8 mouse cellular contexts compared by ENCODE assay signal in genomic region chr5:135702682-135703192, GRCm38 (mm10). TPM values are rescaled to one million over a fixed set of nuclear protein-coding genes. Genes with fewer than 3 reads are reported as not detected.
DNase-seq lines count a peak whose midpoint lies in the region; ATAC-seq and TF ChIP-seq lines count a peak whose summit lies in the region.

No protein-coding gene starts in this region.

- H3K27ac ChIP-seq in hindbrain, postnatal 0 days: no peak overlapping the region
- no peak overlapping the region for H3K27ac ChIP-seq in cerebellum, adult 2 months (ENCODE audit: insufficient read depth, low read length)

- ATAC-seq in hindbrain, postnatal 0 days: no peak

- no peak overlapping the region for H3K4me3 ChIP-seq in hindbrain, postnatal 0 days (ENCODE audit: low read length)
- H3K4me3 ChIP-seq in cerebellum, adult 2 months (replicated peaks; ENCODE audit: insufficient read depth, low read depth, low read length): no peak overlapping the region

- peak; percentile 55 for DNase-seq in B cell, adult 2 months
- DNase-seq in NIH3T3 (ENCODE audit: low read depth): peak; percentile 92
- peak; percentile 67 for DNase-seq in heart, adult 8-10 months (ENCODE audit: low spot score)
- peak; percentile 67 to 72 for DNase-seq in left cerebral cortex, postnatal 36 days (ENCODE audit: low spot score in 2 of 2)
- peak; percentile 95 for DNase-seq in naive thymus-derived CD4-positive, alpha-beta T cell, adult 2 months (ENCODE audit: low read depth)
- DNase-seq in hindbrain, postnatal 0 days (ENCODE audit: low spot score): no peak
- DNase-seq in cerebellum, adult 2 months: no peak
- DNase-seq in urinary bladder, postnatal 4 days (ENCODE audit: low spot score in 2 of 2): no peak

- H3K9ac ChIP-seq in hindbrain, postnatal 0 days (replicated peaks; ENCODE audit: low read length): no peak overlapping the region

- no peaks in the 10 kb centered on the region for H3K27me3 ChIP-seq in hindbrain, postnatal 0 days (ENCODE audit: insufficient read depth, low read length)
- no peaks in the 10 kb centered on the region for H3K27me3 ChIP-seq in cerebellum, adult 2 months (ENCODE audit: control insufficient read depth, insufficient read depth, low read length)

- WGBS in hindbrain, postnatal 0 days: 66% methylated on average over 15 of the region's 15 CpGs
- WGBS in cerebellum, adult 2 months: 75% methylated on average over 15 of the region's 15 CpGs

- TF ChIP-seq POLR2A in cerebellum, adult 2 months (IDR thresholded peaks at IDR 0.05; ENCODE audit: borderline replicate concordance, insufficient read depth, low read length): no peak

- H3K4me2 ChIP-seq in hindbrain, postnatal 0 days (ENCODE audit: low read depth, low read length): no peak overlapping the region

- H3K4me1 ChIP-seq in hindbrain, postnatal 0 days (ENCODE audit: insufficient read depth, low read length): no peaks in the 10 kb centered on the region
- H3K4me1 ChIP-seq in cerebellum, adult 2 months (ENCODE audit: control insufficient read depth, insufficient read depth, low read length): peaks cover 1% of the 10 kb centered on the region

- H3K9me3 ChIP-seq in hindbrain, postnatal 0 days (ENCODE audit: low read length): no peaks in the 10 kb centered on the region

- no peaks in the 10 kb centered on the region; the same call in 1 of the 2 replicates for H3K36me3 ChIP-seq in hindbrain, postnatal 0 days (ENCODE audit: insufficient read depth, low read length)

- intact Hi-C loops in left cerebral cortex, postnatal 36 days (cut with DNase I): no loop called here

- no peak for TF ChIP-seq CTCF in hindbrain, postnatal 0 days (IDR thresholded peaks at IDR 0.05; ENCODE audit: low read depth)
- TF ChIP-seq CTCF in cerebellum, adult 2 months (IDR thresholded peaks at IDR 0.05; ENCODE audit: borderline replicate concordance, insufficient read depth, low read depth, low read length): no peak

RNA-seq across cellular contexts. Expression of gene Por, which starts 32.9 kb away (rescaled TPM):
- 10 to 100 TPM; 71.5 to 84.8 (median 75.1) TPM for total RNA-seq in heart, adult 8-10 months (2022)
- 10 to 100 TPM; 83.7 to 90.9 TPM for total RNA-seq in left cerebral cortex, postnatal 36 days (2021)
- 71.7 and 71.8 TPM in 2 replicates for total RNA-seq in hindbrain, postnatal 0 days (2014; rRNA removed)
- 69.3 and 71.4 TPM in 2 replicates for polyA plus RNA-seq in hindbrain, postnatal 0 days (2015; fragmentation: Nextera tagmentation; extraction: Ambion mirVana)
- 86.2 and 98.1 TPM in 2 replicates for polyA plus RNA-seq in cerebellum, adult 2 months (2012; rRNA removed)

RNA-seq across cellular contexts. Expression of gene Tmem120a, which starts 41.5 kb away (rescaled TPM):
- 10 to 100 TPM; 14.9 to 19.0 (median 16.7) TPM for total RNA-seq in heart, adult 8-10 months (2022)
- 10 to 100 TPM; 15.6 to 18.0 TPM for total RNA-seq in left cerebral cortex, postnatal 36 days (2021)
- 52.8 and 71.7 TPM in 2 replicates for total RNA-seq in hindbrain, postnatal 0 days (2014; rRNA removed)
- 83.2 and 89.7 TPM in 2 replicates for polyA plus RNA-seq in hindbrain, postnatal 0 days (2015; fragmentation: Nextera tagmentation; extraction: Ambion mirVana)
- polyA plus RNA-seq in cerebellum, adult 2 months (2012; rRNA removed): 14.8 and 15.6 TPM in 2 replicates

Comparison
In these comparisons a context has a peak if more than half of its experiments do, and no peak if none do; other contexts are left out.
1. DNase-seq: peak in B cell, adult 2 months (2 of 2), NIH3T3 (single experiment), heart, adult 8-10 months (single experiment), left cerebral cortex, postnatal 36 days (2 of 2) and naive thymus-derived CD4-positive, alpha-beta T cell, adult 2 months (single experiment); none in hindbrain, postnatal 0 days (single experiment), cerebellum, adult 2 months (0 of 2) and urinary bladder, postnatal 4 days (0 of 2).